Mouse (Mus musculus) B cell, adult 2 months (primary cell): Measurements from ENCODE around the gene Tex22.

ENCODE experiments used
- DNase-seq, 2 experiments: peaks; one replicate each; pipeline ENCODE4 v3.0.0; 2022

Gene Tex22

DNA sequence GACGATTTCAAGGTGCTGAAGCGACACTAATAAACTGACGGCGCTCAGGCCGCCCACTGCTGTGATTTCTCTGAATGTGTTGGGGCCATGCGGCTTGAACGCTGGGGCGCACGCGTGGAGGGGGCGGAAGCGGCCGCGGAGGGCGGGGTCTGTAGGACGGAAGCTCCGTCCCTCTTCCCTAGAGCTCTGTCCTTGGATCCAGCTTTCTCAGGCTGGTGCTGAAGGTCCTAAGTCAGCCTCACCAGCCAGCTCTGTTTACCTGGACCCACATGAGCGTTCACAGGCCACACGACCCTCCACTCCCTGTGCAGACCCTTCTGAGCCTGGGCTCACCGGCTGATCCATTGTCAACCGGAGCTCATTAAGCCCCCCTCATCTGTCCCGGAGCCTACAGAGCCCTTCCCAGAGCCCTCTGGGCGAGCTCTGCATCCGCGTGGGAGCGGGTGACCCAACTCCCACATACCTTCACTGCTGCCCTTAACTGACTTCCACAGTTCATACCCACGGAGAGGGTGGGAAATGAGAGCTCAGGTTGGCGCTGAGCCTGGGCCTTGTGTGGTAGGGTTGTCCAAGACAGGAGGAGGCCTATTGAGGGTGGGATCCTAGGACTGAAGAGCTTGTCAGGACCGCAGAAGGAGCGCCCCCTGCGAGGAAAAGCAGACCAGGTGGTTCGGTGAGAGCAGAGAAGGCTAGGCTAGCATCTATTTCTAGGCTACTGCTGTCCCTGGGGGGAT is at the start of gene Tex22:
TSS of gene Tex22 (plus strand) at position 174 of the 734 bp plus-strand sequence.
- DNase-seq, result peak; percentile 78 to 79

- no peak for DNase-seq
Observed at GRCm38 (mm10) chr12:113026557-113026956, 47.7 kb upstream of the Tex22 start.

DNA sequence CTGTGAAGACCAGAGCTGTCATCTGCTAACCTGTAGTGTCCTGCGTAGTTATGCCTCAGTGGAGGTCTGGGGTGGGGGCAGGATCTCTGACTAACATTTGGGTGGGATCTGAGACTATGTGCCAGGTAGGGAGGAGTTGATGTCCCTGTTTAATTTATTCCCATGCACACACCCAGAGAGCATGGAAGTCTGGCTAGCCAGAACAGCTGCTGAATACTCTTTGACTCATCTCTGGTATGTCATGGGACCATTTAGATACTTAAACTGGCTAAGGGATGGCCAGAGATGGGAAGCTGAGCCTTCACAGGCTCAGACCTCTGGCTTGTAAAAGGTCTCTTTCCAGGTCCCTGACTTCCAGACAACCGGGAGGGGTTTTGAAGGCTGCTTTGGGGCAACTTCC is 46.8 kb upstream of the Tex22 start:
- DNase-seq, result no peak

GRCm38 (mm10) chr12:113028067-113028466 is 46.2 kb upstream of the Tex22 start:
- no peak for DNase-seq

- no peak for DNase-seq
Observed at GRCm38 (mm10) chr12:113028898-113029297, 45.4 kb upstream of the Tex22 start.

GRCm38 (mm10) chr12:113030046-113030445 is 44.3 kb upstream of the Tex22 start:
- no peak for DNase-seq

DNA sequence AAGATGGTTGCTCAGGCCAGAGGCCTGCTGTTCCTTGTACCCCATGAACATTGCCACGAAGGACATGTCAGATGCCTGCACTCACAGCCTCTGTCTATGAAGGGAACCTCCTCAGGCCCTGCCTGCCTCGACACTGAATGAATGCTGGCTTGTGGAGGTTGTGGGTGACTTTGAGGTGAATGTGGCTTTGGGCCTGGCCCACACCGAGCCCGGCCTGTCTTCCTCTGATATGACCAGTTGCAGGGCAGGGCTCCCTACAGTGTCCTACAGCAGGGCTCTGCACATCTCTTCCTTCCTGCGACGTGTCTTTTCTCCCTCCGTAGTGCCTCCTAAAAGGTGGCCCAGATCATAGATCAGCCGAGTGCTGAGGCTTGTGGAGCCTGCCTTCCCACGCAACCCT is 43.3 kb upstream of the Tex22 start:
- DNase-seq, result no peak

GRCm38 (mm10) chr12:113031441-113031840 is 42.9 kb upstream of the Tex22 start:
- no peak for DNase-seq

DNA sequence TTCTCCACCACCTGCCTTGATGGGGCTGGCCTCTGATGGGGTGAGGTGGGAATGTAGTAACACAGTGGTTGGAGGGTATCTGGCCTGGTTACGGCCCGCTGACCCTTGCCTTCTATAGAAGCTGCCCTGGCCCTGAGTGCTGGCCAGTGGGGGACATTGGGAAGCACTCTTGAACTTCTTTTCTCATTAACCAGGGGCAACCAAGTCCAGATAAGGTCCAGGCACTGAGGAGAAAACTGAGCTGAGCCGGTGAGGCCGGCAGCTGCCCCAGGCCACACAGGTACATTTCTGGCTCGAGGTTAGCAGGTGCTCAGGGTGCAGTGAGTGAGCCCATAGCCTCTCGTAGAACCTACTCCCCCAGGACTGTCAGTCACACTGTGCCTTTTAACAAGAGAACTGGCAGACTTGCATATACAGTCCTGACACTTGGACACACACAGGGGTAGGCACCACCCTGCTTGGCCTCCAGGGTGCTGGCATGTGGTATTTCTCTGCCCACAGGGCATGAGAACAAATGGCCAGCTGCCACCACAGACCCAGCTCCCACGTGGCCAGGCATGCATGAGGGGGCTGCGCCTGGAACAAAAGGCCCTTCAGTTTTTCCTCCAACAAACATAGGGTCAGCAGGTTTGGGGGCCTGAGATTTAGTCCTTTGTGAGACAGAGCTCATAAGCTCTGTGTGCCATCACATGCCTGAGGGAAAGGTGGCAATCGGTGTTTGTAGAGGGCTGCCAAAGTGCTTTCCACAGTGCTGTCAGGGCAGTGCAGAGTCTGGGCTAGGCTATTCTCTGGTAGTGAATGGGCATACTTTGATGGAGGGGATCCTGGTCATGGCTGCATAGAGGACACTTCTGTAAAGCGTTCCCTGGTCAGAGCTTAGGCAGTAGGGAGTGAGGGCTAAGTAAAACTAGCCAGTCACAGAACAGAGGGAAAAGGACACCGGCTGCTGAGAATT is 41.7 kb upstream of the Tex22 start:
- no peak for DNase-seq

GRCm38 (mm10) chr12:113035093-113035492 is 39.2 kb upstream of the Tex22 start:
- no peak for DNase-seq

DNA sequence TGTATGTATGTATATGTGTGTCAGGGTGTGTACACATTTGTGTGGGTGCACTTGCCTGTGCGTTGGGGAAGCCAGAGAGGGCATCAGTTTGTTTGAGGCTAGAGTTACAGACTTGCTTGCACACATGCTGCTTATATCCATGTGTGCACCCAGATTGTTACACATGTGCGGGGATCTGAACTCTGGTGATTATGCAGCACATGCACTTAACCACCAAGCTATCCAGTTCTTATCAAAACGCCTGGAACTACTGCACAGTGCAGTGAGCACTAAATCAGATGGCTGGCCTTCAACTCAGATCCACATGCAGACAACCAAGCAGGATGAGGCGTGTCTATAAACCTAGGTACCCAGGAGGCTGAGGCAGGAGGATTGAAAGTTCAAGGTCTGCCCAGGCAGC is 37.3 kb upstream of the Tex22 start:
- DNase-seq, result no peak

DNA sequence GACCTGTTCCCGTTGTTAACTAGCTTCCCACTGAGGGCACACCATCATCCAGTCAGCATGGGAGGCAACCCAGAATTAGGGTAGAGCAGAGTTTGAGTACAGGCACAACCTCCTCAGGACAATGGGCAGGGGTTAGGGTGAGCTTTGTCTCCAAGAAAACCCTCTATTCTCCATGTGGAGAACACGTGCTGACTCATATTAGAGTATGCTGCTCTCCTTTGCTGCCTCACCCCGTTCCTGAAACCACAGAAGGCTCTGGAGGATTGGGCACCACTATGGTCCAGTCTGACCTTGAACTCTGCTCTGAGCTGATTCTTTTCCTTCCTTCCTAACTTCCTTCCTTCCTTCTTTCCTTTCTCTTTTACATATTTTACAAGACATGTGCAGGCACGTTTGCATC is 35.9 kb upstream of the Tex22 start:
- no peak for DNase-seq

- no peak for DNase-seq
Observed at GRCm38 (mm10) chr12:113041481-113042439, 32.5 kb upstream of the Tex22 start.

DNA sequence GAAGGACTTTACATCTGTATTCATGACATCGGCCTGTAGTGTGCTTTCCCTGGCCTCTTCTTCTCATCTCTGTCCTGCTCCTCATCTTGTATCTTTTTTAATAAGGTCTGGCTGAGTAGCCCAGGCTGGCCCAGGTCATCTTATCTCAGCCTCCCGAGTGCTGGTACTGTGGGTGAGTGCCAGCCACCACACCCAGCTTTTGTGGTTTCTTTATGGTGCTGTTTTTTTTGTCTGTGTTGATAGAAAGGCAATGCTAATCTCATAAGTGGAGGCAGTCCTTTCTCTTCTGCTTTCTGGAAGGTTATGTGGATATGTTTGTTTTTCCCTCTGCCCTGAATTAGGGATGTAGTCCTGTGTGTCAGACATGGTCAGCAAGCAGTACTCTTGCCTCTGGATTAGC is 31.8 kb upstream of the Tex22 start:
- DNase-seq, result no peak

DNA sequence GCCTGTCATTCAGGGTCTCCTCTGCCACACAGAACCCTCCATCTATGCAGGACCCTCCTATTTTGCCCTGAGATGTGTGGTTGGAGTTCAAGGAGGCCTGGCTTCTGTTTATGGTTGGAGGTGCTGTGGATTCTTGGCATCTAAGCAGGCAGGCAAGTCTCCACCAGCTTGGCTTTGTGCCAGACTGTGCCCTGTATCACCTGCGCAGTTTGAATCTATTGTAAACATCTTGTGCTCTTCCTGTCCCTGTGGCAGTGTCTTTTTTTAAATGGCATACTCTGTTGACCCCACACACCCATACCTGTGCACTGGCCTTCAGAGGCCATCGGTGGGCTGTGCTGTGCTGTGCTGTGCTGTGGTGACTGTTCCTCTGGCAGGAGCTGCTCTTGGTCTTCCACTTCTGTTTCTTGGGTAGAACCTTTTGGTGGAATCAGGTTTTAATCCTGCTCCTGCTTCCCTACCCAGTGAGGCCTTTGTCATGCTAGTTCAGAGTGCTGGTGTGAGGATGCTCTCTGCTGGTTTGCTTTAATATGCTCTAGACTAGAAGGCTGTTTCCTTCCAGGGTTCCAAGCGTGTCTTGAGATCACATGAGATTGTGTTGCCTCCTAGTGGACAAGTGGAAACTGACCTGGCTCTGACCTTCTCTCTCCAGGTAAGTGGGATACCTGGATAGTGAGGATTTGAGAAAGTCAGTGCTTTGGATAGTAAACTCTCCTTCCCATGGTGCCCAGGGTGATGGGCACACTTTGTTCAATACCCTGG is 29.2 kb upstream of the Tex22 start:
- DNase-seq, result peak; percentile 50 to 57

DNA sequence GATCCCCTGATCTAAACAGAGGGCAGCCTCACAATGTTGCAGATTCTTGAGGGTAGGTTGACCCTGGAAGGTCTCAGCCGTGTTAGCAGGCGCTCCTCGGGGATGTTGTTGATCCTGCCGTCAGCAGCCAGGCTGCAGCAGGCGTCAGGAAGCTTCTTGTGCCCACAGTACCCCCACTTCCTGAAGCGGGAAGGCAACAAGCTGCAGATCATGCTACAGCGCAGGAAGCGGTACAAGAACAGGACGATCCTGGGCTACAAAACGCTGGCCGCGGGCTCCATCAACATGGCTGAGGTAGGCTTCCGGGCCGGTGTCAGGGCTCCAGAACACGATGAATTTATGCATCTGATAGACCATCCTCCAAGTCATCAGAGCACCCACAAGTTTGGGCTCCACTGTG is 27.4 kb upstream of the Tex22 start:
- no peak for DNase-seq

GRCm38 (mm10) chr12:113048103-113048502 is 26.2 kb upstream of the Tex22 start:
- DNase-seq, result no peak

GRCm38 (mm10) chr12:113049836-113050235 is 24.5 kb upstream of the Tex22 start:
- no peak for DNase-seq

- no peak for DNase-seq
Observed at GRCm38 (mm10) chr12:113050671-113051070, 23.6 kb upstream of the Tex22 start.

- DNase-seq, result no peak
Observed at GRCm38 (mm10) chr12:113051628-113052403, 22.5 kb upstream of the Tex22 start.

- DNase-seq, result no peak
Observed at GRCm38 (mm10) chr12:113056089-113056488, 18.2 kb upstream of the Tex22 start.
